Mouse (Mus musculus) heart, postnatal 0 days (tissue): ENCODE results near the gene Iqcc.

Experiments
- CTCF ChIP-seq: IDR thresholded peaks from 2 replicates; pipeline ENCODE4 v1.5.1; 2016; ENCODE audit warnings: antibody characterized with exemption, control low read depth, low read depth
- EP300 ChIP-seq: IDR thresholded peaks from 2 replicates; pipeline ENCODE4 v1.6.1; 2016; ENCODE audit warnings: antibody characterized with exemption, low read depth

DNA sequence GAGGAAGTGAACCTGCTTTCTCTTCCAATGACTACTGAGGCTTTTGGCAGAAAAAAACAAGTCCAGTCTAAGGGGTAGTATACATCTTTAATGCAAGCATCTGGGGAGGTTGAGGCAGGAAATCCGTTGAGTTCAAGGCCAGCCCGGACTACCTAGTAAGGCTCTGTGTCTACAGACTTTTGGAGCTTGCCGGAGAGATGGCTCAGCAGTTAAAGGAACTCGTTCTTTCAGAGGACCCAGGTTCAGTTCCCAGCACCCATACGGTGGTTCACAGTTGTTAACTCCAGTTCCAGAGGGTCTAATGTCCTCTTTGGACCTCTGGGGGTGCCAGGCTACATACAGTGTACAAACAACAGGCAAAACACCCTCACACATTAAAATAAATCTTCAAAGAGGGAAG, 868 bp downstream of the Iqcc start:
- no peak for TF ChIP-seq CTCF
- no peak for TF ChIP-seq EP300
